Mouse (Mus musculus): ENCODE results near the gene Mysm1. TPM values are rescaled to one million over a fixed set of nuclear protein-coding genes. Genes with fewer than 3 reads are reported as not detected.

The Mysm1 gene
- 90.7 to 115 TPM (median 113 TPM) in 3 replicates for total RNA-seq (2017)

DNA sequence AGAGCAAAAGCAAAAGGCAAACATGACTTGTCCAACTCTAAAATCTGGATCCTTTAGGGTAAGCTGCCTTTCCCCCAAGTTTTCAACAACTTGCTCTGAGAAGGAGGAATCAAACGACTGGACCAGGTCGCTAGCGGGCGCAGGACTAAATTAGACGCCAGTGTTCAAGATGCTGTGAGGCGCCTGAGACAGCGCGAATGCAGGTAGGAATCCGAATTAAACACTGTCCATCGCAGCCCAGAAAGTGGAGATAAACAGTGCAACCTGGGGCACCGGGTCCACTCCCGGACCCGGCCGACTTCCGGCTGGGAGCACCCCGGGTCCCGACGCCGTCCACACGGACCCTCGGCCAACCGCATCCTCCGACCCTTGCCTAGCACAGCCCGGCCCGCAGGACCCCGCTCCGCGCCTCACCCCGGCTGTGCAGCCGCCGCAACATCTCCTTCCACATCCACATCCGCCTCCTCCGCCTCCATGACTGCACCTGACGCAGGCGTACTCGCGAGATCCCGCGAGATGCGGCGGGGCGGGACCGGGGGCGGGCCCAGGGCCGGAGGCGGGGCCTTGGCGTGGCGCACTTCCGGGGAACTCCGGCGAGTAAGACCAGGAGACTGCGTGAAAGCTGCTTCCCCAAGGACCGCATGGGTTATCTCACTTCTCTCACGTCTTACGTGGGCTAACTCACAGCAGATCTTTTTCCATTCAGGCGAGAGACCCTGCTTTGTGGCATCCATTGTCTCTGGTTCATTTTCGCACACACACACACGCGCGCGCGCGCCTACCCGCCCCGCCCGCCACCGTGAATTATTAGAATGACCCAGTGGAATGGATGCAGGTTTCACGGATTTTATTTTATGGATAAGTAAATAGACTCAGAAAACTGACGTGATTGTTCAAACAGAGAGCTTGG lies at the start of gene Mysm1:
TSS of gene Mysm1 (minus strand) at position 511 of the 910 bp plus-strand sequence.
- peak; percentile 92 for ATAC-seq (replicated peaks; ENCODE audit: insufficient number of reproducible peaks, low FRiP score, low TSS enrichment, poor library complexity, severe bottlenecking)

GRCm38 (mm10) chr4:95025847-95026600 lies 47.1 kb upstream of the Mysm1 start:
- no peak for ATAC-seq (replicated peaks; ENCODE audit: insufficient number of reproducible peaks, low FRiP score, low TSS enrichment, poor library complexity, severe bottlenecking)

GRCm38 (mm10) chr4:95023350-95023953 lies 44.6 kb upstream of the Mysm1 start:
- no peak for ATAC-seq (replicated peaks; ENCODE audit: insufficient number of reproducible peaks, low FRiP score, low TSS enrichment, poor library complexity, severe bottlenecking)

DNA sequence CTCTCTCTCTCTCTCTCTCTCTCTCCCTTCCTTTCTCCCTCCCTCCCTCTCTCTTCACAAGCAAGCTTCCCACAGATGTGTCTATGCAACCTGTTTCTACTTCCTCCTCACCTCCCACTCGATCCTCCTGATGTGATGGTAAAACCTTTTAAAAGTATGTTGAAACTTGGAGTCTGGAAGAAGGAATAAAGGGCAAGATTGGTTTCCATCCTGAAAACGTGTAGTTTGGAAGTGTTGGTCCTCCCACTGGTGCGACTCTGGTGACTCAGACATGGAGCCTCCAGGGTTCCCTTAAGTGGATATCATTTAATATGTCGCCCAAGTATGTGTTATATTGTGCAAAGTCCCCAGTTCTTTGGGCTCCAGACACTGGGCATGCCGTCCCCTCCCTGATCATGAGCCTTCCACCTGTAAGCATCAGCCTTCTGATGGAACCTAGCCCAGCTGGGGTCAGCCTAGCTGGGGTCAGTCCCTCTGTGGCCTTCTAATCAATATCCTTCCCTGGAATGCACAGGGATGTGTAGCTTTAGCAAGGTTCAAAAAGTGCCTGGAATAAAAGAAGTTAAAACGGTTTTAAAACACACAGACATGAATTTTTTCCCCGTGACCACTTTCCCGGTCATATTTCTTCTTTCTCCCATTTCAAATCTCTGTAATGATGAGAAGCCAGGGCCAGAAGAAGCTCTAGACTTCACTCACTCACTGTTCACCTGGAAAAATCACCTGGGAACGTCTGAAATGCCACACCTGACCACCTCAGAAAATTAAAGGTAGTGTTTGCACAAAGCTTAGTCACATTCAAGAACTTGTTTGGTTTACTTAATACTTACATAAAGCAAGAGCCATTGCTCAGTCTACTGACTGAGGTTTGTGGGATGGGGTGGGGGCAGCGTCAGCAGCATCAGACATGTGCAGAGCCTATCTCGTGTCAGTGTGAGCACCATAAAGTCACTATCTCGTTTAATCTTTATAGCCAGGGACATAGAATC lies 43.0 kb upstream of the Mysm1 start:
- ATAC-seq (replicated peaks; ENCODE audit: insufficient number of reproducible peaks, low FRiP score, low TSS enrichment, poor library complexity, severe bottlenecking), result no peak

DNA sequence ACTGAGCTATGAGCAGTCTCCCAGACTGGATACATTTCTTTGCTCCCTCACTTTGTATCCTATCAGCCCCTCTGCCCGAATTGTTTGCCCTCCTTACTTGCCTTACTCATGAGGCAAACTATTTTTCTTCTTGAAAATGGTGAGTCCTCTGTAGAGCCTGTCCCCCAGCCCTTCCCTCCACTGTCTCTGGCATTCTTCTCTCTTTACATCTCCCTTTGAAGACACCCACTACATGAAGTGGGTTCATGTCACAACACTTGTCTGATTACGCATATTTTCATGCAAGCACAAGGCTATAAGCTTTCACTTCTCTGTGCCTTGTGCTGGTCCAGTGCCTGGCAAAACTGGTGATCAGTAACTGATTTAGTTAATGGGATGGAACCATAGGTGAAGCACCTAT lies 41.3 kb upstream of the Mysm1 start:
- no peak for ATAC-seq (replicated peaks; ENCODE audit: insufficient number of reproducible peaks, low FRiP score, low TSS enrichment, poor library complexity, severe bottlenecking)

DNA sequence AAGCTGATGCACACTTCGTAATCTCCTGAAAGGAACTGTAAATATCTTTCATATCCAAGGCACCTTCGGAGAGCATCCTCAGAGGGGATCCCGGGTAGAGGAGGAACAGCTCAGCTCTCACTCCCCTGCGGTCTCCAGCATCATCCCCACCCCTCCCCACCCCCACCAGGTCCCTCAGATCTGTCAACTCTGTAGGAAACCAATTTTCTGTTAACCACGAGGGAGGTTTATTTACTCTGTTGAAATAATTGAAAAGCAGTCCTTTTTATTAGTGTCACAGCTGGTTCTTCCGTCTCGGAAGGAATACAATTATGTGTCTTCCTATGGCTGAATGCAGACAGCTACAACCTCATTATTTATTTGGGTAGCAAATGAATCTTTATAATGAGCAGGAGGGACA lies 39.3 kb upstream of the Mysm1 start:
- no peak for ATAC-seq (replicated peaks; ENCODE audit: insufficient number of reproducible peaks, low FRiP score, low TSS enrichment, poor library complexity, severe bottlenecking)

DNA sequence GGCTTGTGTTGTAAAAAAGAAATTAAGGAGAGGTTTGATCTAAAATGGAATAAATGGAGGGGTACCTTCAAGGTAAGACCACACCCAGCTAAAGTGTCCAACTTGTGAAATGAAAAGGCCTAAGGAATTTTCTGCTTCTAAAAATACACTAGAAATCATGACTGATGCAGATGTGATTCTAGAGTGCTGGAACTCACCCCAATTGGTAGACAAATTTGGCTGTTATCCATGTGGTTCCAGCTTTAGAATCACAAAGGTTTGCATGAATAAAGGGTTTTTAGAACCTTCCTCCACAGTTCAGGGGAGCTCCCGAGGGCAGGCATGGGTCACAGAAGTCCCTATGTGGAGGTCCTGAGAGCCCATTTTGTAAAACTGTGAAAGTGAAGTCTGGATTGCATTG lies 33.8 kb upstream of the Mysm1 start:
- ATAC-seq (replicated peaks; ENCODE audit: insufficient number of reproducible peaks, low FRiP score, low TSS enrichment, poor library complexity, severe bottlenecking), result no peak

- no peak for ATAC-seq (replicated peaks; ENCODE audit: insufficient number of reproducible peaks, low FRiP score, low TSS enrichment, poor library complexity, severe bottlenecking)
These were observed 33.4 kb upstream of the Mysm1 start for GRCm38 (mm10) chr4:95012256-95012655.

GRCm38 (mm10) chr4:95008175-95009057 lies 29.5 kb upstream of the Mysm1 start:
- peak; percentile 62; the same call in 1 of the 2 replicates for ATAC-seq (replicated peaks; ENCODE audit: insufficient number of reproducible peaks, low FRiP score, low TSS enrichment, poor library complexity, severe bottlenecking)

DNA sequence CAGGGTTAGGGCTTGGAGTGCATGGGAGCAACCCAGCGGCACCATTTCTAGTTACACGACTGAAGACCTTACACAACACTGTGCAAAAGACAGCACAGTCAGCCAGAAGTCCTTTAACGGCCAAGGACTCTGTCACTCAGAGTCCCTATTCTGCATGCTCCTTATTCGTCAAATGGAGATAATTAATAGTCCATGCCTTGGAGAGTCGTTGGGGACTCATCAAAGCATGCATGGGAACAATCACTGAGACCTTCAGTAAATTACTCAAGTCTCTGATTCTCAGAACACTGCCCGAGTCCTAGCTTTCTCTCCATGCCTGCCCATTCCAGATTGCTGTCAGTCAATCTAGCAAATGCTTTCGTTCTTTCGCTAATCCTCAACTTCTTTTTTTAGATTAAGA lies 28.9 kb upstream of the Mysm1 start:
- ATAC-seq (replicated peaks; ENCODE audit: insufficient number of reproducible peaks, low FRiP score, low TSS enrichment, poor library complexity, severe bottlenecking), result no peak

DNA sequence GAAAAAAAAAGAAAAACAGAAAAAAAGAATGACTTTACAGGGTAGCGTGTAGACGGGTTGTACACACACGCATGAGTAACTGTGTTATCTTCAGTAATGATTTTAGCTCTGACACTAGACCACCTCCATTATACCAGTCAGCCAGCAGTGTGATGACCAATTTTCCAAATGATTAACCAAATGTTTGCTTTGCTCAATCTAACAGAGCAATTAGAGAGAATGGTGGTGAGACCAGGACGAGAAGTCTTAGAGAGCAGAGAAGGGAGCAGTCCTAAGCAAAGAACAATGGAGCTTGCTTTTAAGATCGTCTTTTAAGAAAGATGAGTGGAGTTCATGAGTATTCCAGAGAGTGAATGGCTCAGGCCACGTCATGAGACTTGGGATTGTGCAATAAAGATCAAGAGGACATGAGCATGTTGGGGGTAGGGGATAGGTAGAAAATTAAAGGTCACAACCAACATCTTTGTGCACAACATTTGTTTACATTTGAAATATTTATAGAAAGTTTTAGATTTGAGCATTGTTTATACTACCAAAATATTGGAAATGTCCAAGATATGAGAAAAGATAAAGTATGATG lies 26.4 kb upstream of the Mysm1 start:
- ATAC-seq (replicated peaks; ENCODE audit: insufficient number of reproducible peaks, low FRiP score, low TSS enrichment, poor library complexity, severe bottlenecking), result no peak

GRCm38 (mm10) chr4:95001043-95001775 lies 22.3 kb upstream of the Mysm1 start:
- ATAC-seq (replicated peaks; ENCODE audit: insufficient number of reproducible peaks, low FRiP score, low TSS enrichment, poor library complexity, severe bottlenecking), result no peak

- ATAC-seq (replicated peaks; ENCODE audit: insufficient number of reproducible peaks, low FRiP score, low TSS enrichment, poor library complexity, severe bottlenecking), result no peak
These were observed 21.2 kb upstream of the Mysm1 start for GRCm38 (mm10) chr4:95000147-95000546.

DNA sequence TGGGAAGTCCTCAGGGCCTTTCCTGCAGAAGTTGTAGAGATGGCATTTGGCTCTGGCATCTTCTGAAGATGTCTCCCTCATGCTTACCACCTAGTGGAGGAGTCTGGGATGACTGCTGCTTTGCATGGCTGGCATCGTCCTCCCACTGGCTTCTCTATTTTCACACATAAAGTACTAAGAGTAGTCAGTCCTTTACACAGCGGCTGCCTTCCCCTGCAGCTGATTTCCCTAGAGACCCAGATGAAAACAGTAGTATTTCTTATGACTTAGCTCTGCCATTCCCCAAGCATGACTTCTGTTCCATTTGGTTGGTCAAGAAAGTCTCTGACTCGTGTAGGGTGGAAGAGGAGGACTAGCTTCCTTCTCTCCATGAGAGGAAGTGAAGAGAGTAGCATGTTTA lies 20.3 kb upstream of the Mysm1 start:
- no peak for ATAC-seq (replicated peaks; ENCODE audit: insufficient number of reproducible peaks, low FRiP score, low TSS enrichment, poor library complexity, severe bottlenecking)

- no peak for ATAC-seq (replicated peaks; ENCODE audit: insufficient number of reproducible peaks, low FRiP score, low TSS enrichment, poor library complexity, severe bottlenecking)
These were observed 17.0 kb upstream of the Mysm1 start for GRCm38 (mm10) chr4:94995862-94996261.

GRCm38 (mm10) chr4:94990204-94990603 lies 11.3 kb upstream of the Mysm1 start:
- no peak for ATAC-seq (replicated peaks; ENCODE audit: insufficient number of reproducible peaks, low FRiP score, low TSS enrichment, poor library complexity, severe bottlenecking)

Measured in monocyte, adult 5-6 weeks (primary cell).